Mouse (Mus musculus): ENCODE results near the gene Stac2. TPM values are rescaled to one million over a fixed set of nuclear protein-coding genes. Genes with fewer than 3 reads are reported as not detected.

Stac2 gene
- polyA plus RNA-seq, 1 experiment from 2014 or later = 4.3 TPM

GRCm38 (mm10) chr11:98049672-98050519 is 3.4 kb downstream of the Stac2 start:
- WGBS = 57% methylated on average over 14 of the region's 14 CpGs
- Histone ChIP-seq H3K4me1 (peaks cover 48% of the 10 kb centered on the region), H3K36me3 (no peaks in the 10 kb centered on the region), H3K9me3 (replicated peaks) (no peaks in the 10 kb centered on the region), H3K27me3 (peaks cover 38% of the 10 kb centered on the region), H3K9ac (no peak overlapping the region), H3K27ac (no peak overlapping the region), H3K4me2 (no peak overlapping the region), H3K4me3 (replicated peaks) (no peak overlapping the region)
- ATAC-seq (replicated peaks; ENCODE audit: low FRiP score) = no peak

GRCm38 (mm10) chr11:98047745-98048144 is 5.5 kb downstream of the Stac2 start:
- H3K9ac ChIP-seq = no peak overlapping the region
- no peaks in the 10 kb centered on the region for H3K9me3 ChIP-seq (replicated peaks)
- no peak overlapping the region for H3K27ac ChIP-seq
- H3K4me3 ChIP-seq (replicated peaks) = no peak overlapping the region
- H3K4me2 ChIP-seq = no peak overlapping the region
- H3K27me3 ChIP-seq = peaks cover 27% of the 10 kb centered on the region
- no peak for ATAC-seq (replicated peaks; ENCODE audit: low FRiP score)
- peaks cover 42% of the 10 kb centered on the region for H3K4me1 ChIP-seq
- no peaks in the 10 kb centered on the region for H3K36me3 ChIP-seq
- WGBS = 81% methylated on average over 4 of the region's 4 CpGs

- WGBS = 68% methylated on average over 1 of the region's 1 CpGs
- no peaks in the 10 kb centered on the region for H3K36me3 ChIP-seq
- no peaks in the 10 kb centered on the region for H3K9me3 ChIP-seq (replicated peaks)
- no peak overlapping the region for H3K4me3 ChIP-seq (replicated peaks)
- no peak overlapping the region for H3K4me2 ChIP-seq
- peaks cover 30% of the 10 kb centered on the region for H3K4me1 ChIP-seq
- ATAC-seq (replicated peaks; ENCODE audit: low FRiP score) = no peak
- no peak overlapping the region for H3K9ac ChIP-seq
- no peak overlapping the region for H3K27ac ChIP-seq
- H3K27me3 ChIP-seq = peaks cover 14% of the 10 kb centered on the region
Observed at GRCm38 (mm10) chr11:98046466-98046865, 6.8 kb downstream of the Stac2 start.

DNA sequence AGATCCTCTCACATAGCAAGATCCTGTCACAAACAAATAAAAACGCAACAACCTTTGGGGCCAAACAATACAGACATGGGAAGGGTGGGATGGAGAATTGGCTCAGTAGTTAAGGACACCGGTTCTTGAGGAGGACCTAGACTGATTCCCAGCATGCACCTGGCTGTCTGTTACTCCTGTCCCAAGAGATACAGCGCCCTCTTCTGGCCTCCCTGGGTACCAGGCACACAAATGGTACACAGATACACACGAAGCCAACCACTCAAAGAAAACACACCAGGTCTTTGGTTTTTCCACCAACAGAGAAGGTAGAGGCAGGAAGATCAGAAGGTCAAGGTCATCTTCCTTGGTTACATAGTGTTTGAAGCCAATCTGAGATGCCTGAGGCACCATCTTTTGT is 7.7 kb downstream of the Stac2 start:
- Histone ChIP-seq H3K4me1 (peaks cover 22% of the 10 kb centered on the region), H3K27me3 (peaks cover 5% of the 10 kb centered on the region), H3K36me3 (no peaks in the 10 kb centered on the region), H3K9me3 (replicated peaks) (no peaks in the 10 kb centered on the region), H3K4me2 (no peak overlapping the region), H3K9ac (no peak overlapping the region), H3K4me3 (replicated peaks) (no peak overlapping the region), H3K27ac (no peak overlapping the region)
- 65% methylated on average over 4 of the region's 4 CpGs for WGBS
- no peak for ATAC-seq (replicated peaks; ENCODE audit: low FRiP score)

DNA sequence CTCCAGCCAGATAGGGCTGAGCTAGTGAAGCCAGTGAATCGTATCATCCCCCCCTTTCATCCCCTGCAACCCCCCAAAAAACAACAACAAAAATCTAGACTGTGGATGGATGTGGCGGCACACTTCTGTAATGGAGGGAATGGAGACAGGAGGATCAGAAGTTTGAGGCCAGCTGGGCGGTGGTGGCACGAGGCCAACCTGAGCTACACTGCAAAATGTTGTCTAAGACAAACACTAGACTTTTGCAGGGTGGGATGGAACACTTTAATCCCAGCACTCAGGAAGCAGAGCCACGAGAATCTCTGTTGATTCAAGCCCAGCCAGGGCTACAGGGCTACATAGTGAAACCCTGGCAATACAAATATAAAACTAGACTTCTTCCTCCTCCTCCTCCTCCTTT is 9.2 kb downstream of the Stac2 start:
- H3K9me3 ChIP-seq (replicated peaks) = no peaks in the 10 kb centered on the region
- no peak overlapping the region for H3K4me2 ChIP-seq
- 0 out of 2 replicates have a peak, but pooled peaks cover 13% of the 10 kb centered on the region for H3K4me1 ChIP-seq
- no peaks in the 10 kb centered on the region for H3K36me3 ChIP-seq
- H3K27me3 ChIP-seq = no peaks in the 10 kb centered on the region
- no peak overlapping the region for H3K27ac ChIP-seq
- no peak overlapping the region for H3K9ac ChIP-seq
- H3K4me3 ChIP-seq (replicated peaks) = no peak overlapping the region
- 64% methylated on average over 5 of the region's 5 CpGs for WGBS
- ATAC-seq (replicated peaks; ENCODE audit: low FRiP score) = no peak

- Histone ChIP-seq H3K4me2 (no peak overlapping the region), H3K27ac (no peak overlapping the region), H3K27me3 (no peaks in the 10 kb centered on the region), H3K9me3 (replicated peaks) (no peaks in the 10 kb centered on the region), H3K4me1 (0 out of 2 replicates have a peak, but pooled peaks cover 11% of the 10 kb centered on the region), H3K4me3 (replicated peaks) (no peak overlapping the region), H3K36me3 (no peaks in the 10 kb centered on the region), H3K9ac (no peak overlapping the region)
- WGBS = 66% methylated on average over 6 of the region's 6 CpGs
- ATAC-seq (replicated peaks; ENCODE audit: low FRiP score) = no peak
Observed at GRCm38 (mm10) chr11:98042741-98043140, 10.5 kb downstream of the Stac2 start.

DNA sequence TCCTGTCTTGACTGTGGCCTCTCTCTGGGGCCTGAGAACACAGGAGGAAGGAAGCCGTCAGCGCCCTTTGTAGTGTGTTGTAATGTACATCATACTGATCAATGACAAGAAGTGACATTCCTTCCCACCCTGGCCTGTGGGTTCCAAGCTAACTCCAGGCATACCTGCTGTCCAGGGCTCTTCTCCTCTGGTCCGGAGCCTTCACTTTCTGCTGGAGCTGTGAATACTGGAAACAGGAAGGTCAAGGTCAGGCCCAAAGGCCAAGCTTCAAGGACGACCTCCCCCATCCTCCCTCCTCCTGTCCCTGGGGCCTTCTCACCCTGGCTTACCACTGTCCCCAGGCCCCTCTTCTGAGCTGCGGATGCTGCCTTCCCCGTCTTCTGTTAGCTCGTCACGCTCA is 12.3 kb downstream of the Stac2 start:
- Histone ChIP-seq H3K9ac (no peak overlapping the region), H3K4me2 (no peak overlapping the region), H3K9me3 (replicated peaks) (no peaks in the 10 kb centered on the region), H3K27me3 (peaks cover 10% of the 10 kb centered on the region), H3K4me1 (peaks cover 19% of the 10 kb centered on the region), H3K36me3 (no peaks in the 10 kb centered on the region), H3K27ac (no peak overlapping the region), H3K4me3 (replicated peaks) (no peak overlapping the region)
- no peak for ATAC-seq (replicated peaks; ENCODE audit: low FRiP score)
- WGBS = 63% methylated on average over 8 of the region's 8 CpGs

GRCm38 (mm10) chr11:98037871-98038270 is 15.4 kb downstream of the Stac2 start:
- WGBS = 69% methylated on average over 14 of the region's 14 CpGs
- Histone ChIP-seq H3K36me3 (no peaks in the 10 kb centered on the region), H3K27ac (no peak overlapping the region), H3K4me2 (no peak overlapping the region), H3K4me1 (peaks cover 26% of the 10 kb centered on the region), H3K9ac (no peak overlapping the region), H3K9me3 (replicated peaks) (no peaks in the 10 kb centered on the region), H3K4me3 (replicated peaks) (no peak overlapping the region), H3K27me3 (peaks cover 16% of the 10 kb centered on the region)
- no peak for ATAC-seq (replicated peaks; ENCODE audit: low FRiP score)

DNA sequence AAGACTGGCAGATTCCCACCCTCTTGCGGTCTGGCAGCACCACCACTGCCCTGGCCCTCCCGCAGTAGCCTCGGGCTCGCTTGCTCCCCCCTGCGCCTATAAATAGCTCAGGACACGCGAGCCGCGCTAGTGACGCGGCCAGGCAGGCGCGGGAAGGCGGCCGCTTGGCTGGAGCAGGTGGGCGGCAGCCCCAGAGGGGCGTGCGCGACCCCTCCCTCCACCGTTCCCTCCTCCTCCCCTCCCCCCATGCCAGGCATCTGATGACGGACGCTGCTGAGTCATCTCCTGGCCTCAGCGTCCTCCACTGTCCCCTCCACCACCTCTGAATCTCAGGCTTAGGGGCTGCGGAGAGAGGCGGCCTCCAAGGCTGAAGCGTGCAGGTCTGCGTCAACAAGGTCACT is 17.3 kb downstream of the Stac2 start:
- Histone ChIP-seq H3K9ac (peak overlapping the region; percentile 27), H3K36me3 (peaks cover 6% of the 10 kb centered on the region), H3K9me3 (replicated peaks) (no peaks in the 10 kb centered on the region), H3K4me2 (peak overlapping the region; percentile 75), H3K27ac (no peak overlapping the region), H3K4me1 (peaks cover 26% of the 10 kb centered on the region), H3K27me3 (peaks cover 16% of the 10 kb centered on the region), H3K4me3 (replicated peaks) (peak overlapping the region; percentile 37)
- ATAC-seq (replicated peaks; ENCODE audit: low FRiP score) = peak; percentile 52
- WGBS = 0% methylated on average over 27 of the region's 27 CpGs

GRCm38 (mm10) chr11:98034840-98035239 is 18.4 kb downstream of the Stac2 start:
- no peak; the same call in 1 of the 2 replicates for ATAC-seq (replicated peaks; ENCODE audit: low FRiP score)
- peaks cover 16% of the 10 kb centered on the region for H3K27me3 ChIP-seq
- 25% methylated on average over 4 of the region's 4 CpGs for WGBS

GRCm38 (mm10) chr11:98034061-98034460 is 19.2 kb downstream of the Stac2 start:
- 88% methylated on average over 5 of the region's 5 CpGs for WGBS

More at GRCm38 (mm10) chr11:98034840-98035239, 18.4 kb downstream of the Stac2 start:
- peaks cover 18% of the 10 kb centered on the region for H3K36me3 ChIP-seq
- H3K4me3 ChIP-seq (replicated peaks) = no peak overlapping the region
- peaks cover 26% of the 10 kb centered on the region for H3K4me1 ChIP-seq
- H3K4me2 ChIP-seq = no peak overlapping the region
- H3K27ac ChIP-seq = no peak overlapping the region; the same call in none of the 2 replicates
- H3K9me3 ChIP-seq (replicated peaks) = no peaks in the 10 kb centered on the region
- H3K9ac ChIP-seq = 0 out of 2 replicates have a peak overlapping the region, but pooled peaks have one; percentile 1

GRCm38 (mm10) chr11:98031443-98031770 is 21.9 kb downstream of the Stac2 start:
- Histone ChIP-seq H3K36me3 (peaks cover 37% of the 10 kb centered on the region), H3K4me3 (replicated peaks) (no peak overlapping the region), H3K4me2 (no peak overlapping the region), H3K9ac (no peak overlapping the region), H3K4me1 (peaks cover 28% of the 10 kb centered on the region), H3K27ac (peak overlapping the region; percentile 11), H3K9me3 (replicated peaks) (no peaks in the 10 kb centered on the region), H3K27me3 (peaks cover 11% of the 10 kb centered on the region)
- WGBS = 2% methylated on average over 5 of the region's 5 CpGs
- ATAC-seq (replicated peaks; ENCODE audit: low FRiP score) = no peak

More at GRCm38 (mm10) chr11:98034061-98034460, 19.2 kb downstream of the Stac2 start:
- H3K9me3 ChIP-seq (replicated peaks) = no peaks in the 10 kb centered on the region
- no peak overlapping the region for H3K4me2 ChIP-seq
- peaks cover 26% of the 10 kb centered on the region for H3K36me3 ChIP-seq
- no peak overlapping the region for H3K4me3 ChIP-seq (replicated peaks)
- no peak overlapping the region for H3K9ac ChIP-seq
- H3K4me1 ChIP-seq = peaks cover 26% of the 10 kb centered on the region
- no peak overlapping the region for H3K27ac ChIP-seq
- H3K27me3 ChIP-seq = peaks cover 16% of the 10 kb centered on the region
- ATAC-seq (replicated peaks; ENCODE audit: low FRiP score) = no peak
